ENCODE assay signal across 9 mouse cellular contexts in the genomic region with DNA sequence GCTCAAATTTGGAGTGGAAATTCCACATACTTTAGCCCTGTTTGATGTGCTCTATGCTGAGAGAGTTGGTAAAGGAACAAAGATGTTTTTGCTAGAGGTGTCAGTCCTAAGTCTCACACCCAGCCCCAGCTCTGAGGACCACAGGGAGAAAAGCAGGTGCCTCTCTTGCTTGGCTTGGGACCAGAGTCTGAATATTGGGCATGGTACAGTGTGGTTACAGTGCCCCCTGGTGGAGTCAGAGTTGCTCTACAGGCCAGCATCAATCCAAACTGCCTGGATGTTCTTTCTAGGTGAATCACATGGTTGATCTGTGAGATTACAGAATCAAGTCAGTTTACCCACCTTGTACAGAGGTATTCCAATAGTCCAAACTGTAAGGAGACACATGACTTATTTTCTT. TPM values are rescaled to one million over a fixed set of nuclear protein-coding genes. Genes with fewer than 3 reads are reported as not detected.
DNase-seq lines count a peak whose midpoint lies in the region; ATAC-seq and TF ChIP-seq lines count a peak whose summit lies in the region.
"Had no signal": no experiment of that assay in that cellular context is flagged by ENCODE, and none has a peak within 500 bp of the region (broad histone marks: within the 10 kb centered on the region; RNA-seq: fewer than 3 reads in every experiment).

No protein-coding gene starts in this region.

- no peak; the same call in 1 of the 2 replicates for TF ChIP-seq CTCF in gastrocnemius, adult 2 months (IDR thresholded peaks at IDR 0.05)

- DNase-seq in 3T3-L1 (ENCODE audit: low read depth, low spot score) (peak; percentile 85), liver (peak; percentile 78)
- DNase-seq in cerebellum, postnatal 4 days (ENCODE audit: low spot score in 2 of 2): peak; percentile 46 to 77
- peak; percentile 74 for DNase-seq in gastrocnemius, adult 2 months
- DNase-seq in kidney, adult 8-10 months: peak; percentile 56 to 78
- DNase-seq in neural tube, embryonic 10.5 days (ENCODE audit: extremely low spot score, low spot score): peak; percentile 75
- DNase-seq in telencephalon, adult 2 months (ENCODE audit: low read depth, low spot score): peak; percentile 31

- H3K4me3 ChIP-seq in gastrocnemius, adult 2 months: no peak overlapping the region
- H3K4me3 ChIP-seq: embryonic facial prominence, embryonic 13.5 days had no signal

- ATAC-seq in activated CD4-positive, CD25-positive, alpha-beta regulatory T cell, adult 4 months: peak; percentile 77

- intact Hi-C loops in gastrocnemius, adult 2 months (cut with DNase I): loop anchor here (1.0 to 5.0 kb wide), 3 partner anchors 31 to 310 kb away; partner anchors contain the start of gene Dus2

- no peak overlapping the region for H3K27ac ChIP-seq in gastrocnemius, adult 2 months
- H3K27ac ChIP-seq: embryonic facial prominence, embryonic 13.5 days had no signal

RNA-seq across cellular contexts. Expression of gene Ddx28, which starts 10.8 kb away (rescaled TPM):
- 10 to 100 TPM in 1 of 2 experiments, 1 to 10 TPM in 1; 9.7 to 12.1 TPM for polyA plus RNA-seq in activated CD4-positive, CD25-positive, alpha-beta regulatory T cell, adult 4 months (2017; shearing (Covaris generic))
- total RNA-seq in gastrocnemius, adult 2 months (2021): 10 to 100 TPM; 10.4 to 10.7 TPM

RNA-seq across cellular contexts. Expression of gene Dpep2nb, which starts 16.7 kb away (rescaled TPM):
- polyA plus RNA-seq in activated CD4-positive, CD25-positive, alpha-beta regulatory T cell, adult 4 months (2017; shearing (Covaris generic)): not detected
- total RNA-seq in gastrocnemius, adult 2 months (2021): not detected
- polyA plus RNA-seq: embryonic facial prominence, embryonic 13.5 days had no signal

RNA-seq across cellular contexts. Expression of gene Dus2, which starts 31.3 kb away (rescaled TPM):
- 10 to 100 TPM; 25.7 to 28.8 TPM for polyA plus RNA-seq in activated CD4-positive, CD25-positive, alpha-beta regulatory T cell, adult 4 months (2017; shearing (Covaris generic))
- total RNA-seq in gastrocnemius, adult 2 months (2021): 10 to 100 TPM in 1 of 2 experiments, 1 to 10 TPM in 1; 9.0 to 11.5 TPM

RNA-seq across cellular contexts. Expression of gene Nfatc3, which starts 36.2 kb away (rescaled TPM):
- polyA plus RNA-seq in activated CD4-positive, CD25-positive, alpha-beta regulatory T cell, adult 4 months (2017; shearing (Covaris generic)): 10 to 100 TPM; 30.0 to 31.5 TPM
- 10 to 100 TPM; 24.9 to 28.7 TPM for total RNA-seq in gastrocnemius, adult 2 months (2021)

RNA-seq across cellular contexts. Expression of gene Dpep3, which starts 43.3 kb away (rescaled TPM):
- polyA plus RNA-seq in activated CD4-positive, CD25-positive, alpha-beta regulatory T cell, adult 4 months (2017; shearing (Covaris generic)): not detected
- under 1 TPM in 1 of 2 experiments, not detected in 1; 0.17 TPM for total RNA-seq in gastrocnemius, adult 2 months (2021)
- polyA plus RNA-seq: embryonic facial prominence, embryonic 13.5 days had no signal

Comparison
In these comparisons a context has a peak if more than half of its experiments do, and no peak if none do; other contexts are left out.
1. DNase-seq: peak in every context shown above with its lines; median percentile 85 in 3T3-L1; 78 in liver; 75 in neural tube, embryonic 10.5 days; 74 in gastrocnemius, adult 2 months; 67 in kidney, adult 8-10 months; 62 in cerebellum, postnatal 4 days; 31 in telencephalon, adult 2 months.